Mouse (Mus musculus) liver, adult 2 months (tissue): Measurements from ENCODE around the gene Arrdc4. TPM values are rescaled to one million over a fixed set of nuclear protein-coding genes. Genes with fewer than 3 reads are reported as not detected.

Experiments
- DNase-seq: peaks from one replicate; pipeline ENCODE4 v3.0.0-alpha.2; 2011; ENCODE audit warnings: low read depth, low spot score; ENCODE audit errors: extremely low read depth
- H3K27ac ChIP-seq: fragments of 200-500 bp; replicated peaks from 2 replicates; pipeline ENCODE4 v1.5.1; 2012; ENCODE audit warnings: low read depth, mild to moderate bottlenecking, control low read depth, inconsistent platforms, low read length; ENCODE audit not compliant: insufficient read depth
- H3K27me3 ChIP-seq: fragments of 200-500 bp; 2 replicates; pipeline ENCODE4 v1.6.1; 2012; ENCODE audit warnings: mild to moderate bottlenecking, moderate library complexity, low read length, inconsistent platforms; ENCODE audit not compliant: control insufficient read depth, insufficient read depth
- H3K36me3 ChIP-seq: fragments of 200-500 bp; 2 replicates; pipeline ENCODE4 v1.6.1; 2012; ENCODE audit warnings: low read length, inconsistent platforms; ENCODE audit not compliant: control insufficient read depth, insufficient read depth
- H3K4me1 ChIP-seq: fragments of 200-500 bp; 2 replicates; pipeline ENCODE4 v1.6.1; 2011; ENCODE audit warnings: low read length; ENCODE audit not compliant: control insufficient read depth, insufficient read depth
- H3K4me3 ChIP-seq: fragments of 200-500 bp; 2 replicates; pipeline ENCODE4 v1.5.1; 2011; ENCODE audit warnings: low read depth, mild to moderate bottlenecking, control low read depth, low read length, moderate library complexity; ENCODE audit not compliant: insufficient read depth
- H3K79me2 ChIP-seq: fragments of 200-500 bp; 2 replicates; pipeline ENCODE4 v1.6.1; 2012; ENCODE audit warnings: inconsistent platforms, mild to moderate bottlenecking, low read length, moderate library complexity; ENCODE audit not compliant: control insufficient read depth, insufficient read depth
- H3K9ac ChIP-seq: fragments of 200-500 bp; 2 replicates; pipeline ENCODE4 v1.6.1; 2012; ENCODE audit warnings: low read depth, mild to moderate bottlenecking, control low read depth, inconsistent platforms, low read length
- CTCF ChIP-seq: fragments of 200-500 bp; IDR thresholded peaks from 2 replicates; pipeline ENCODE4 v1.5.1; 2011; ENCODE audit warnings: low read depth, low read length, control low read depth
- POLR2A ChIP-seq: fragments of 200-500 bp; IDR thresholded peaks from 2 replicates; pipeline ENCODE4 v1.6.1; 2011; ENCODE audit warnings: low read length, control low read depth; ENCODE audit not compliant: insufficient read depth; ENCODE audit errors: extremely low read depth
- WGBS: fragments of 180-500 bp; shearing (Covaris S2); methylation state at CpG from one replicate; pipeline ENCODE4 v1.1.7; 2018; 5-methylcytosine and 5-hydroxymethylcytosine counted together
- polyA plus RNA-seq: library from polyadenylated mRNA; depleted of rRNA; stranded (reverse); fragments of >200 nt; gene quantifications from 2 replicates; pipeline ENCODE4 v1.2.3, GENCODE M21; 2012
- total RNA-seq: library from RNA; depleted of rRNA; stranded (reverse); fragments of >200 nt; gene quantifications from 2 replicates; pipeline ENCODE4 v1.2.3, GENCODE M21; 2014

Arrdc4 gene
- total and polyA plus RNA-seq, 2 experiments = 4.4 to 11.2 TPM

DNA sequence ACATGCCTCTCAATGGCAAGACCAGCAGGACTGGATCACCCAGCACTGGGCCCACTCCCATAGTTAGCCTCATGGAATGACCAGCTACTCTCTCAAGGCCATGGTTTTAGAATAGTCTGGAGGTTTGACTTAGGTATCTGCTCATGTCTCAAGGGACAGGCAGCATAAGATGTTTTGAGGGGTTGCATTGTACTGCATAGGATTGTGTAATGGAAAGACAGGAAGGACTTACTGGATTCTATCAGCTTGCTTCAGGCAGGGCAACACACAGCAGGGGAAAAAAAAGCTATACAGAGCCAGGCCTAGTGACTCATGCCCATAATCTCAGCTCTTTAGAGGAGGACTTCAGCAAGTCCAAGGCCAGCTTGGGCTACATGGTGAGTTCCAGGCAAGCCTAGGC, 31.1 kb downstream of the Arrdc4 start:
- Histone ChIP-seq H3K27me3 (no peaks in the 10 kb centered on the region), H3K9ac (no peak overlapping the region), H3K36me3 (no peaks in the 10 kb centered on the region), H3K4me1 (peaks cover 16% of the 10 kb centered on the region), H3K27ac (peak overlapping the region; percentile 24), H3K4me3 (no peak overlapping the region), H3K79me2 (no peaks in the 10 kb centered on the region)
- peak; percentile 13 for DNase-seq
- TF ChIP-seq CTCF (no peak), POLR2A (no peak)

DNA sequence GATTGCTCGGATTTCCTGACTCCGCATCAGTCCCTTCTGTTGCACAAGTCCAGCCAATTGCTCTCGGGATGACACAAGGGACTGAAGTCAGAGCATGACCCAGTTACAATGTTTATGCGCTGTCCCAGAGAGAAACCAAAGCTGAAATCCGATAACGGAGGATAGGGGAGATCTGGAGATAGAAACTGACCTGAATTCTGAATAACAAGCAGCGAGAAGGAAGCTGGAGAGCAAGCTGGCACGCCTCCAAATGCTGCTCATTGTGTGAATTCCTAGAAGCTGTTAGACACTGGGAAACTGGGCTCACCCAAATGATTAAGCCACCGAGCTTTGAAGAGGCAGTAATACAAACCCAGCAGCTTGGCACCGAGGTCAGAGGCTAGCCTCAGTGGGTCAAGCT, 31.5 kb downstream of the Arrdc4 start:
- 1% methylated on average over 10 of the region's 10 CpGs for WGBS
- DNase-seq = peak; percentile 94
- Histone ChIP-seq H3K36me3 (no peaks in the 10 kb centered on the region), H3K9ac (no peak overlapping the region), H3K27me3 (no peaks in the 10 kb centered on the region), H3K79me2 (no peaks in the 10 kb centered on the region), H3K4me1 (peaks cover 21% of the 10 kb centered on the region), H3K27ac (peak overlapping the region; percentile 24), H3K4me3 (no peak overlapping the region)
- TF ChIP-seq CTCF = no peak
- TF ChIP-seq POLR2A = no peak

DNA sequence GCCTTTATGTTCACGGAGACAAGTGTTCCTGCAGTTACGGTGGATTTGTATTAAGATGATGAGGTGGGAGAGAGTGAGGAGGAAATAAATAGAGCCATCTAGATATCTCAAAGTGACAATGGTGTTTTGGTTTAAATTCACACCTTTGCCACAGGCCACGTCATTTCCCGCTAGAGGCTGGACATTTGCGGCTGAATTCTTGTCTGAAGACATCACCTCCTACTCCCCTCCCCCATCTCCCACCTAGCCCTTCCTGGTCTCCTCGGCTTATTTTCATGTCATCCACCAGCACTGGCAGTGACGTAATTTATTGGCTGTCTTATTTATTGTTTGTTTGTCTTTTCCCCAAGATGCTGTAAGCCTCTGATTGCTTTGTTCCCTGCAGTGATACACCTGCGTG, 32.1 kb downstream of the Arrdc4 start:
- Histone ChIP-seq H3K79me2 (no peaks in the 10 kb centered on the region), H3K27ac (no peak overlapping the region)

DNA sequence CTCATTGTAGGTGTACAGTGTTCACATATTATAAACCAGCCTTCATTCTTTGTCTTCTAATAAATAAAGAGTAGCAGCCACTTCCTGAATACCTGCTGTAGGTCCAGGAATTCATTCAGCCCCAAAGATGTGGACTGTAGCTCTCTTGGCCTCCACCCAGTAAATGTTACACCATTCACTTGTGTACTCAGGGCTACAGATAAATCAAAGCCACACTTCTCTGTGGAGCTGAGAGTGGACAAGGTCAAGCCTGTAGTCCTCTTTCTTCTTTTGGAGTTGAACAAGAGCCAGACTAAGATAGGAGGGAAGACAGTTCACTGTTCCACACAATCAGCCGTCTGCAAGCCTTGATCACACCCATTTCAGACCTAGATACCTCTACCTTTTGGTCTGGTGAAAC, 36.1 kb downstream of the Arrdc4 start:
- H3K4me3 ChIP-seq = no peak overlapping the region
- H3K36me3 ChIP-seq = no peaks in the 10 kb centered on the region
- H3K4me1 ChIP-seq = peaks cover 28% of the 10 kb centered on the region
- no peak for TF ChIP-seq POLR2A
- no peak for TF ChIP-seq CTCF
- DNase-seq = peak; percentile 96
- no peak overlapping the region for H3K27ac ChIP-seq
- no peaks in the 10 kb centered on the region for H3K27me3 ChIP-seq
- H3K9ac ChIP-seq = no peak overlapping the region
- H3K79me2 ChIP-seq = no peaks in the 10 kb centered on the region
- 20% methylated on average over 1 of the region's 1 CpGs for WGBS

More for the DNA sequence above, 32.1 kb downstream of the Arrdc4 start:
- TF ChIP-seq POLR2A = no peak
- no peaks in the 10 kb centered on the region for H3K36me3 ChIP-seq
- DNase-seq = no peak
- H3K27me3 ChIP-seq = no peaks in the 10 kb centered on the region
- no peak overlapping the region for H3K9ac ChIP-seq
- no peak overlapping the region for H3K4me3 ChIP-seq
- 65% methylated on average over 8 of the region's 8 CpGs for WGBS
- H3K4me1 ChIP-seq = peaks cover 24% of the 10 kb centered on the region

DNA sequence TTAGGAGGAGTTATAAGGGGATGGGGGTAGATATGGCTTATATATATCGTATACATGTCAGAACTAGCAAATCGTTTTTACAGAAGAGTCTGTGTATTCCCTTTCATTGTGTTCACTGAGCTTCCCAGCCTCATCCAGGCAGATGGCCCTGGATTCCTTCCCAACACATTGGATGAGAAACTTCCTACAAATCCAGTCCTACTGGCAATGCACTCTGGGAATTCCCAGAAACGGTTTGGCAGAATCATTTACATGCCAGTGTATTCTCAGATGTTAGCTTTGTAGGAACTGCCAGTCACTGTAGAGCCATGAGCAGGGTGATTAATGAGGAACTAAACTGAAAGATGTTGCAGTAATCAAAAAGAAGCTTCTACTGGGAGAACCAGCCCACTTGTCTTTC, 36.6 kb downstream of the Arrdc4 start:
- peak; percentile 74 for DNase-seq

DNA sequence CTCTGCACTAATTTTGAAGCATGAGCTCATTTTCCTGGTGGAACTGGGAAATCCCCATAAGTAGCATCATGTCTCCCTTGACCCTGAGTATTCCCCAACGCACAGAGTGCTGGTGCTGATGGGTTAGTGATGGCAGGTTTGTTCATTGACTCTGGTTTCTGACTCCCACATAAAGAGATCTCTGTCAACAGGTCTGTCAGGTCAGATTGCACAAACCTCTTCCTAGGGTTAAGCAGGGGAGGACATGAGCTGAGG, 39.8 kb downstream of the Arrdc4 start:
- H3K9ac ChIP-seq = no peak overlapping the region
- 13% methylated on average over 1 of the region's 1 CpGs for WGBS
- peak; percentile 38 for DNase-seq

More for the DNA sequence above, 36.6 kb downstream of the Arrdc4 start:
- 45% methylated on average over 3 of the region's 3 CpGs for WGBS
- Histone ChIP-seq H3K79me2 (no peaks in the 10 kb centered on the region), H3K9ac (no peak overlapping the region), H3K4me1 (peaks cover 25% of the 10 kb centered on the region), H3K27ac (peak overlapping the region; percentile 37; the same call in 1 of the 2 replicates), H3K27me3 (no peaks in the 10 kb centered on the region), H3K36me3 (no peaks in the 10 kb centered on the region), H3K4me3 (no peak overlapping the region)
- TF ChIP-seq CTCF (no peak), POLR2A (no peak)

More for the DNA sequence above, 39.8 kb downstream of the Arrdc4 start:
- Histone ChIP-seq H3K4me3 (no peak overlapping the region), H3K36me3 (no peaks in the 10 kb centered on the region), H3K27ac (no peak overlapping the region), H3K4me1 (peaks cover 23% of the 10 kb centered on the region), H3K79me2 (no peaks in the 10 kb centered on the region), H3K27me3 (no peaks in the 10 kb centered on the region)
- TF ChIP-seq POLR2A (no peak), CTCF (no peak)
